Mouse (Mus musculus) layer of hippocampus, adult 9-11 months (tissue): ENCODE data around the gene Smad3.

Experiments
- DNase-seq: peaks from one replicate; pipeline ENCODE4 v3.0.0; 2022

Gene Smad3

DNA sequence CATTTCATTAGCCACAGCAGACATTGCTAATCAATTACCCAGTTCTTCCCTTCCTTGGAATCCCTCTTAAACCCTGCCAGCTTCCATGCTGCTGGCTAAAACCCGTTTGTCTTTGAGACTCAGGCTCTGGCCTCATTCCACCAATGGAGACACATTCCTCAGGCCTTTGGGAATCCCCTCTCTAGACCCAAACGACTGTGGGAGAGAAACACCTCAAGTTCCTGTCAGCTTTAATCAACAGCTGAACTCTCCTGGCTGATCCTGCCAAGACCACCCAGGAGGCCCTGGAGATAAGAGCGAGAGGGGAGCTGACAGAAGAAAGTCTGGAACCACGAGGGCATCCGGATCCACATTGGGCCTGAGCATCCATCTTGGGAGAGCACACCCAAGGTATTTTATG, 13.9 kb upstream of the Smad3 start:
- DNase-seq = no peak

DNA sequence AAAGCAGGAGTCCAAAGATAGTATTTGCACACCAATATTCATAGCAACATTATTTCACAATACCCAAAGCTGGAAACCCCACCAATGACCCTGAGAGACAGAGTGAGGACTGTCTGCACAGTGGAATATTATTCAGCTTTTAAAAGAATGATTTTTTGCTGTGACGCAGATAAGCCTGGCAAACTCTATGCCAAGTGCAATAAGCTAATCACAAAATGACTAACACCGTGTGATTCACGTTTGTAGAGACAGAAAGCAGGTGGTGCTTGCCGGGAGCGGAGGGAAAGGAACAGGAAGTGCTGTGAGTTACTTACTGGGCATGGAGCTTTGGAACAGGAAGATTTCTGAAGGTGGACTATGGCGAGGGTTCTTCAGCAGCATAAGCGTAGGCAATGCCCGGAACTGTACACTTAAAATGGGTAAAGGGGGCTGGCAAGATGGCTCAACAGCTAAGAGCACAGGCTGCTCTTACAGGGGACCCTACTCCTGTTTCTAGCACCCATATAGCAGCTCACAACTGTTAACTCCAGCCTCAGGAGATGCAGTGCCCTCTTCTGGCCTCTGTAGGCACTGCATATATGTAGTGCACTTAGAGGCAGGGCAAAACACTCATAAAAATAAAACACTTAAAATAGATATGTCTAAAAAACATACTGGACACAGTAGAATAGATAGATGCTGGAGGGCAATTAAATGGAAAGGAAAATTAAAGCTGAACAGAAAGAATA, 3.7 kb upstream of the Smad3 start:
- no peak for DNase-seq

DNA sequence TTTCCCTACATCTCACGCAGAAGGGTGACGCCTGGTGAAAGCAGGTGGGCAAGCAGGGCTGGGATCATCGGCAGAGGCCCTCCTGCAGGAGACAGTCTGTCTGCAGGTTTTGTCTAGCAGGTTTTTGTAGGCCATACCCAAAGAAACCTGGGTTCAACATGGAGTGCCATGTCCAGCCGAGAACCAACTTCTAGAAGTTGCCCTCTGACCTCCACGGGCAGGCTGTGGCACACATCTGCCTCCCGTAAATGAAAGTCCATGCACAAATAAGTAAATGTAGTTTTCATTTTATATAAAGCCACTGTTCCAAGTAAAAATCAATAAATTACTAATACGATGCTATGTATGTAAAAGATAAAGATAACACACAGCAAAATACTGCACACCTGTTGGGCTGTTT, 3.0 kb upstream of the Smad3 start:
- no peak for DNase-seq

DNA sequence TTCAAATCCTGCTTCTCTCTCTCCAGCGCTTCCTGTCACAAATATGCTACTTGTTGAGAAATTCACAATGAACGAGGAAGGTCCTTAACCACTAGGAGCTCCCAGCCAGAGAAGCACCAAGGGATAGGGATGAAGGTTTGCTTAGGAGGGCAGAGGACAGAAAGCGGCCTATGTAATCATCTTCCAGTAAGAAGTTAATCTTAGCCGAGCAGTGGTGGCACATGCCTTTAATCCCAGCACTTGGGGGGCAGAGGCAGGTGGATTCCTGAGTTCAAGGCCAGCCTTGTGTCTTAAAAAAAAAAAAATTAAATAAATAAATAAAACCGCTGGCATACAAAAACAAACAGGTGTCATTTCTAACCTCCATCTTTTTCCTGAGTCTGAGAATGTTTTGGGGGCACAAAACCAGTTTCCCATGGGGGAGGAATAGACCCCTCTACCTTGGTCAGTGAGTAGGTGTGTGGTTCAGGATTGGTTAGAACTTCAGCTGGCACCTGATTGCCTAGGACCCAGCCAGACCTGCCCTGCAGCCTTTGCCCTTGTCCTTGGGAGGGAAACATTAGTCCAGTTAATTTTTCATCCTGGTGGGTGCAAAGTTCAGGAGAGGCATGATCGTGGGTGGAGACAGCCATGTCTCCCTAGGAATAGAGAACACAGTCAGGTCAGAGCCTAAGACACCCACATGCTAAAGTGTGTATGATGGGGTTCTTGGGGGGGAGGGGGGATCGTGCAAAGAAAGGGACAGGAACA, 2.4 kb upstream of the Smad3 start:
- no peak for DNase-seq

DNA sequence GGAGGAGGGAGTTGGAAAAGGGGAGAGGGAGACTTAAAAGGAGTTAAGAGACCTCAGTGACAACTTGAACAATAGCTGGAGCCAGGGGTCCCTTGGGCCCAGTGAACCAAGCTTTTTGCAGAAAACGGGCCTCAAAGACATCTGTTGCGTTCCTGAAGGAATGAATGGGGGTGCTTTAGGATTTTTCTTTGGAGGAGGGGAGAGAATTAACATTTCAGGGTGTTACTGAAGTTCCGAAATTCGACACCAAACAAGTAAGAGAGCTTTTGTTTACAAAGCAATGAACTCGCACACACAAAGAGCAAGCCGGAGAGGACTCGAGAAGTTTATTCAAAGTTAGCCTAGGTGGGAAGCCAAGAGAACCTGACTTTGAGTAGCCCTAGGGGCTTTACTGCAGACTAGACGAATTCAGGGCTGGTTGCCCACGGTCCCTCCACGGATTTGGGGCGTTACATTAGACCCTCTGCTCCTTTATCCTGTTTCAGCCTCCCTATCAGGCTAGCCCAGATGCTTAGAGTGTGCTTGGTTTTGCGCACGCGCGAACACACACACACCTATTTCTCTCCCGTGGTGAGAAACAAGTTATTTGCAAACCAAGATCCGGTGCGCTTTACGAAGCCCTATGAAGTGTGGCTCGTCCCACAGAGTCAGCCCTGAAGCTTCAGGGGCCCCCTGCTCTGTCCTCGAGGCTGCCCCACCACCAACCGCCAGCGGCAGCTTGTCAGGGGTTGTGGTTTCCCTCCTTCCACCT, 1.0 kb upstream of the Smad3 start:
- no peak for DNase-seq

DNA sequence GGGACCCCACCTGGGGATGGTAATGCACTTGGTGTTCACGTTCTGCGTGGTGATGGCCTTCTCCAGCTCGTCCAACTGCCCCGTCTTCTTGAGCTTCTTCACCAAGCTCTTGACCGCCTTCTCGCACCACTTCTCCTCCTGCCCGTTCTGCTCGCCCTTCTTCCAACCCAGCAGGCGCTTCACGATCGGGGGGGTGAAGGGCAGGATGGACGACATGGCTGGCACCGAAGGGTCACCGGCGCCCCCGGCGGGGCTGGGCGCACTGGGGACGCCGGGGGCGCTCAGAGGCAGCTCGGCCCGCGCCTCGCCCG, 377 bp downstream of the Smad3 start:
- DNase-seq = no peak

DNA sequence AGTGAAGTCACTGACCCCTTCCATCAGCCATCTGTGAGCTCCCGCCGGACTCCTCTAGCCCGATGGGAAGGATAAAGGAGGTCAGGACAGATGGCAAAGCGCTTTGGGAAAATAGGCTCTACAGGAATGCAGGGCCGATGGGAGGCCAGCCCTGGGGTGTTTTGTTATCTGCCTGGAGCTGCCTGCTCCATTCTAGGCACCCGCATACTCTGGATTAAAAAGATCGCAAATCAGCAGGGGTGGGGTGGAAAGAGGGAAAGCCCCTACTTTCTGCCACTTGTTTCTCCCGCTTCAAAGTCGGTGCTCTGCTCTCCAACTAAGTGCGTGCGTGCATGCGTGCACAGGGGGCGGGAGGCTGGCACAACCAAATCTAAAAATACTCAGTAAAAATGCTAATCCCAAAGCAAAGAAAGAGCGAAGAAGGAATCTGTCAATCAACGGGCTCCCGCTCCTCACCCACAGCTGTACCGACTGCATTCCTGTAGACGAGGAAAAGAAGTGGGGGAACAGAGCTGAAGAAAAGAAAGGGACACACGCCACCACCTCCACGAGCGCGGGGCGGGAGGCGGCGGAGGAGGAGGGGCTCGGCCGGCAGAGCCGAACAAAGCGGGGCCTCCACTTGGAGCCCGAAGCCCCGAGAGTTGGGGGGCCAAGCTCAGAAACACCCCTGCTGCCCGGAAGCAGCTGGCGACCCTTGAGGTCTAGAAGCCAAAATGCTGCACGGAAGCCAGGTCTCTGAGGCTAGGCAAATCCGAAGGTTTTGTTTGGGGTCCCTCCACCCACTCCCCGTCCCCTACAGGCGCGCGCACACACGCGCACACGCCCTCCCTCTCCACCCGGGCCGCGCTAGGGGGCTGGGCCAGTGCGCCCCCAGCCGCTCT, 973 bp downstream of the Smad3 start:
- DNase-seq = peak; percentile 66

DNA sequence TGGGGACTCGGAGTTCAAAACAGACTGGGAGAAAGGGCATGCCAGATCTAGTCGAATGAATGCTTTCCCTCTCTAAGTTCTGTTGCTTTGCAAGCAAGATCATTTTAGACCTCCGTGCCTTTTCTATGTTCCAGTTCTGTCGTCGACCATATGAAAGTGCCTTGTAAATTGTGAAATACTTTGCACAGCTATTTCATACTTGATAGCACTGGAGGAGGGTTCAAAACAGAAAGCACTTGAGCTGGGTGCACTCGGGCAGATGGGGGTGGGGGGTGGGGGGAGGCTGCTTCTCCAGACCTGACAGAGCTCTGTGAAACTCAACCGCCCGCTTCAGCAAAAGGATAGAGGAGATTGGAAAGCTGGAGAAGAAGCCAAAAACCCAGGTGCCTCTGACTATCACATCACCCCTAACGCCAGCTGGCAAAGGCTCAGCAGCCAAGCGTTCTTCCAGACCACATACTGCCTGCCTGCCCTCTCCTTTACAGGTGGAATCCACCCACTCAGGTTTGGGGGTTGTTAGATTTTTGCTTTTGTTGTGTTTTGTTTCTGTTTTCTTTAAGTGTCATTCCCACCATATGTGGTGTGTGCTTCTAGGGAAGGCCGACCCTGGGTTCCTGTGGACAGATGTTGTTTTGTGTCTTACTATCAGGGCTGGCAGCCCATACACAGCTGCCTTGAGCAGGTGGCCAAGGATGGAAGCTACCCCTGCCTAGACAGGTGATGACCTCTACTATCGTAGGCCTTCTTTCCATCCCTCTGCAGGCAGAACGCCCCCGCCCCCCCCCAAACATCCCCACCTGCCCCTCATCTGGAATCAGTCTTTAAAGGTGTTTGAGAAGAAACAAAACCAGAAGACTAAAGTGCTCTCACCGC, 1.9 kb downstream of the Smad3 start:
- DNase-seq = no peak

DNA sequence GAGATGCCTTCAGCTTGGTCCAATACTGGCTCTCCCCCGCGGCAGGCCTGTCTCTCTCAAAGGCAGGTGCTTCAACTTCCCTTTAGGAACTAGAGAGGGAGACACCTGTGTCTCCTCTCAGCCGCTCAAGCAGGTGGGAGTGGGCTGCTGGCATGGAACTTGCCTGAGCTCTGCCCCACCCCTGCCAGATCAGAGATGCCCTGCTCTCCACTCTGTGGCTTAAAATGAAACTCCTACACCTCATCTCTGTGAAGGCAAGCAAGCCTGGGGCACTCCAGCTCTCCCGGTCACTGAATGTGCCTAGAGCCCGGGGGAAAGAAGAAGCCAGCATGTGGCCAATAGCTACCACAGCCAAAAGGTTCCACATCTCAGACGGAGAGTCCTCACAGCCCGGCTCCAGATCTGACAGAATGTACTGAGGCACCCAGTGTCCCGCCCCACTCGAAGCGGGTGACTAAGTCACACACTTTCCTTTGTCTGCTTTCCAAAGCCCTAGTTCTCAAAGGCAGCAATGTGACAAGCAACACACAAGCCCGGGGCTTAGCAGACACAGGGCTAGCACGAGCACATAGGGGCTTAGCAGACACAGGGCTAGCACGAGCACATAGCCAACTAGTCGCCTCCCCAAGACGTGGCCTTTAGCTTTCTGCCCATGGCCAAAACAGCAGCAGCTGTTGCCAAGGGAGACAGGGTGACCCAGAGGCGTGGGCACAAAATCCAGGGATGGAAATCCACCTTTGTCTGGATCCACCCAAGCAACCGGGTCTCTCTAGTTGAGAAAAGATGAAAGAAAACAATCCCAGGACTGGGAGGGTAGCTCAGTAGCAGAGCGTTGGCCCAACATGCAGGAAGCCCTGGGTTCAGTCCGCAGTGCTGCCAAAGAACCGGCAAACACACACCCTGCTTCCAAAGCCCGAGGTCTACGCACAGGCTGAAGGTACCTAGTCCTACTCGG, 3.0 kb downstream of the Smad3 start:
- DNase-seq = peak; percentile 62

DNA sequence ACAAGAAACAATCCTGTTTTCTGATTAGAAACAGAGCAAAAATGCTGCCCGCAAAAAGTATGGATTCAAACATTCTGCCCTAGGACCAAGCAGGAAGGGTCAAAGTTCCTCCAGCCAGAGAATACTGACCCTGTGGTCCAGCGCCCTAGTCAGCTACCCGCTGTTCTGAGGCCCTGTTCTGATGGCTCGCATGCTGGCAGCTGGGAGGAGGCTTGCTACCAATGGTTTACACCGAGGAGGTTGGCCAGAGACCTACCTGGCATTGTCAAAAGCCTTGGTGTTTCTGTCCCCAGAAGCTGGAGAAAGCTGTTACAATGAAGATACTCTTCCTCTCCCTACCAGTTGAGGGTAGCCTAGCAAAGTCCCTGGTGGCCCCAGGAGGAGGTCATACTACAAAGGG, 3.8 kb downstream of the Smad3 start:
- no peak for DNase-seq

DNA sequence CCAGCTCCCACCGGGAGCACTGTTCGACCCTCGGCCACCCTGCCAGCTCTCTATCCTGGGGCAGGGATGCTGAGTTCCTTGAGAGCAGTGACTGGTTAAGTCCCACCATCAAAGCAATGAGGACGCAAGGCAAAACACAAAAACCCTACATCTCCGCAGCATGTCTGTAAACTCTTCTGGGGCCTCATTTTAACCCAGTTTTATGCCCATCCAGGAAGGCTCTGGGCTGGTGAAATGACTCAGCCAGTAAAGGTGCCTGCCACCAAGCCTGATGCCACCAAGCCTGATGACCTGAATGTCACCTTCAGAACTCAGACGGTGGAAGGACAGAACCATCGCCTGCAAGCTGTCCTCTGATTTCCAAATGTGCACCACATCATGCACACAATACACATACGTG, 4.4 kb downstream of the Smad3 start:
- DNase-seq = no peak

DNA sequence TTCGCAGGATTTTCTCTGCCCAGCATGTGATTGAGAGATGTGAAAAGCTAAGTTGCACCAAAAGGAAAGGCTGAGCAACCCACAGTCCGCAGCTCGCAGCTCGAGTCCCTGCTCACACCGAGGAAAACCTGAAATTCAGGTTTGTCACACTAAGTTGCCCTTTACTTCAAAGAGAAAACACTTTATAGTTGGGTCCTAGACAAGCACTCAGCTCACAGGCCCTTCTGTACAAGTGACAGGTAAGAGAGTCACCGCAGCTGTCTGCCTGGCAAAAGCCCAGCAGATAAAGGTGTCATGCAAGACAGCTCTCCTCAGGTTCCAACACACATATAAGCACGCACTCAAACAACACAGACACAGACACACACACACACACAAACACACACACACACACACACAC, 5.2 kb downstream of the Smad3 start:
- DNase-seq = no peak

DNA sequence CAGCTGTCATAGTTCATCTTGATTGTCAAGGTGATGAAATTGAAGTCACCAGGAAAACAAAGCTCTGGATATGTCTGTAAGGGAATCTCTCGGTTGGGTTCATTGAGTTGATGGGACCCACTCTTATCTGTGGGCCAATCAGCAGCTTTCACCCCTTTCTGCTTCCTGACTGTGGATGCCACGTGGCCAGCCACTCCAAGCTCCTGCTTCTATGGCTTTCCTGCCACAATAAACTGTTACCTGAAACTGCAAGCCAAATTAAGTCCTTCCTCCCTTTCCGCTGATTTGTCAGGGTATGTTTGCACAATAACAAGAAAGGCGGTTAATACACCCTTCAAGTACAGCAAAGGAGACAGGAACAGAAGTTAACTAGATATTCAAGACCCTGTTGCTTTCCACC, 6.5 kb downstream of the Smad3 start:
- no peak for DNase-seq

DNA sequence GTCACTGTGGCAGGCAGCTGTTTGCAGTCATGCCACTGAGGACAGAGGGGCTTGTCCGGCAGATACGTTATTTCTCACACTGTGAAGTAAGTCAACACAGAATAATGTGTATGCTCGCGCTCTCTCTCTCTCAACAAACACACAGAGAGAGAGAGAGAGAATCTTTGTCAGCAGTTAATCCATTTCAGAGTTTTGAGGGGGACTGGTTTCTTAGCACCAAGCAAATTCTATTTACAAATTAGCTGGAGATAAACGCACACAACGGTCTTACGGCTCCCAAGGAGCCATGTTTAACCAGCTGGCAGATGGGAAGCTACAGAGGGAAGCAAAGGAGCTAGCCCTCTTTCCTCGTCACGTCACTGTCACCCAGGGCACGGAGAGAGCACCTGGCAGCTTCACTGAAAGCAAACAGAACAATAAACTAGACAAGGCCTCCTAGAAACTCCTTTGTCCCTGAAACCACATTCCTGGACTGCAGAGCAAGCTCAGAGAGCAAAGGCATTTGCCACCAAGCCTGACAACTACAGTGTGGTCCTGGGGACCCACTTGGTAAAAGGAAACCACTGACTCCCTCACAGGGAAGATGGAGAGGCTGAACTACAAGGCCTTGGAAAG, 7.3 kb downstream of the Smad3 start:
- no peak for DNase-seq

DNA sequence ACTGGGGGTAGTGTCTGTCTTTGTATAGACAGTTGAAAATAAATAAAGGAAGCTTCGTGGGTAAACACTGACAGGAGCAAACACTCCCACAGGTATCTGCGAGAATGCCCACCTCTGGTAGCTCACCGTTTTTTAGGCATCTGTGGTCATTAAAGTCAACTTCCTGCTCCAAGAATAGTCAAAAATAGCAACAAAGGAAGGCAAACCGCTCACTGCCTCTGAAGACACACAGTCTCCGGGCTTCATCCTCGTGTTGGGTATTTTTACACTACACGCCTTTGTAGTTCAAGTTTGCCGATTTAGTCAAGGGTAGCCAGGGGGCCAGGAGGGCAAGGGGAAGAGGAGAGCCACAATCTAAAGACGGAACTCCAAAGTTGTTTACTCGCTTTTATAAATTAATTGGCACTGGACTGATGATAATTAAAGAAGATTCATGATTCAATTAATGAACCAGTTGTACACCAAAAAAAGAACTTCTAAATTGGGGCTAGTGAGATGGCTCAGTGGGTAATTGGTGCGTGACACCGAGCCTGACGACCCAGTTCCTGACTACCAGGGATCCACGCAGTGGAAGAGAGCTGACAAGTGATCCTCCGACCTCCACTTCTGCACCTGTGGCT, 8.4 kb downstream of the Smad3 start:
- DNase-seq = no peak

DNA sequence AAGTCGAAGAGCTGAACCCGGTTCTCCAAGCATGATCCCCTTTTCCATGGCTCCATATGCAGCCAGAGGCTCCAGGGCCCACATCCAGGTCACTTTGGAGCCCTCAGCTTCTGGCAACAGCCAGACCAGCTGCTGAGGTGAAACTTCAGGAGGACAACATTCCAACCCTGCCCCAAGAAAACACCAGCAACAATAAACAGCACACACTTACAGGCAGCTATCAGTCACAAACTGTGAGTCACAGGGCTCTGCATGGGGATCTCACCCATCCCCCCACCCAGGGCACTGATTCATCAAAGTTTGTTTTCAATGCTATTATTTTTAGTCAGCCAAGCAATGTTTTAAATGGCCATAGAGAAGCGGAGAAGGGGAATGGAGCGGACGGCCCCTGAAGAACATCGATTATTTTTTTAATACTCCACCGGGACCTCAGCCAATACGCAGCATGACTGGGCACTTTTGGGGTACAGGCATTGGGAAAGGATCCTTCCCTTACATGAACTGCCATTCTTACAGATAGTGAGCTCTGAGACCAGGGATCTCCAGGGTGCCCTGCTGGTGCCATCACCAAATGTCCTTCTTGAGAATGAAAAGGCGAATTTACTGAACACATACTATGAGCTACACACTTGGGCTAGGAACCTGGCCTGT, 10.0 kb downstream of the Smad3 start:
- DNase-seq = no peak

DNA sequence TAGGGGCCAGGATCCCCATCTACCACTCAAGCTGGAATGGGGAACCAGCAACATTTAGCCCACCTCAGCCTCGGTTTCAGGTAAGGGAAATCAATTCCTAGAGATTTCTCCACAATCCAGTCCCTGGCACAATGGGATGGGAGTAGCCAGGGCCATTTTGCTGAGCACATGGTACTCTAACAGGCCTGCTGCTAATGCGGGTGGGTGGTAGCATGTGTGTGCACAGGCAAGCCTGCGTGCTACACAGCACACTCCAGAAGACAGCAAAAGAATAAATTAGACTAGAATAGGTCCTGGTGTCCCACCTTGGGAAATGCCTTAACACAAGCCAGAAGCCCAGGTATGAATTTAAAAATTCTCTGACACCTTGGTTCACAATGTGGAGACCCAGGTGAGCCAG, 10.8 kb downstream of the Smad3 start:
- peak; percentile 54 for DNase-seq

DNA sequence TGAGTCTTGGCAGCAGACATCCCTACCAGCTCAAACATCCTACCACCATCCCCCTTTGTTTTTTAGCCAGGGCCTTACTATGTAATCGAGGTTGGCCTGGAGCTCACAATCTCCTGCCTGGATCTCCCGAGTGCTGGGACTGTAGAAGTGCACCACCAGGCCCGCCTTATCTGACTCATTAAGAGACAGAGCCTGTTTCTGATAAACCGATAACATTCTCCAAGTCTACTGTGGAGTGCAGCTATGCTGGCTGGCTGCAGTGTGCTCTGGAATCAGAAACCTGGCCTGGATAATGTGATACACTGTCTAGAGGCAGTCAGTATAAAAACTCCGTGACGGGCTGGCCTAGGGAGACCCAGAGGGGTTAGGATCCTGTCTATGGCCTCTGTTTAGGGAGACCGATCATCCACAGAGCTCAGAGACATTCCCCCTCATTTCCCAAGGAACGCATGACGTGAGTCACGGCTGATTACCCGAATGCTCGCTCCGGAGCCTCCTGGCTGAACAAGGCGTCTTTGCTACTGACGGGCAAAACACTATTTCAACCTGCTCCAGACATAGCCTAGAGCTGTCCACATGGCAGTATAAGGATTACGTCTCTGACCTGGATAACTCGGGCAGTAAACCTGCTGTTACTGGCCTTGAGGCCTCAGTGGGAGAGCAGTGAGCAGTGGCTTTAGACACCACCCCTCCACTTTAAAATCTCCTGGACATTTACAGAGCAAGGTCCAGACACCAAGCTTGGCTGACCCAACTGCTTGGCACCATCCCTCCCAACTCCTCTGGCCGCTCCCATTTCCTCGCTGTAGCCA, 11.8 kb downstream of the Smad3 start:
- no peak for DNase-seq

DNA sequence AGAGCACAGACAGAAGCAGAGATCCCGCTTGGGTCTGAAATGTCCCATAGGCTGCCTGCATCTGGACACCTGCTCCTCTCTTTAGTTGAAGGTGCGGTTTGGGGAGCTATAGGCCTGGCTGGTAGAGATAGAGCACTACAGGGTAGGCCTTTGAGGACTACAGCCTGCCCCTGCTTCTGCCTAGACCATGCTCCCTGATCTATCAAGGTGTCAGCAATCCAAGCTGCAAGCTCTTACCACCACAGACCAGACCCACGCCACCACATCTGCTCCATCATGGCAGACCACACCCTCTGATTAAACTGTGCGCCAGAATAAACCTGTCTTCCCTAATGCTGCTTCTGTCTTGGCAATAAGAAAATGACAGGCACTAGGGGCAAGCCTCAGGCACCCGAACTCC, 13.2 kb downstream of the Smad3 start:
- no peak for DNase-seq
